Mouse (Mus musculus) right cerebral cortex, postnatal 4 days (tissue): ENCODE results near the gene Pard3.

ENCODE experiments used
- DNase-seq: peaks from one replicate; pipeline ENCODE4 v3.0.0-alpha.2; 2022

Pard3 gene

DNA sequence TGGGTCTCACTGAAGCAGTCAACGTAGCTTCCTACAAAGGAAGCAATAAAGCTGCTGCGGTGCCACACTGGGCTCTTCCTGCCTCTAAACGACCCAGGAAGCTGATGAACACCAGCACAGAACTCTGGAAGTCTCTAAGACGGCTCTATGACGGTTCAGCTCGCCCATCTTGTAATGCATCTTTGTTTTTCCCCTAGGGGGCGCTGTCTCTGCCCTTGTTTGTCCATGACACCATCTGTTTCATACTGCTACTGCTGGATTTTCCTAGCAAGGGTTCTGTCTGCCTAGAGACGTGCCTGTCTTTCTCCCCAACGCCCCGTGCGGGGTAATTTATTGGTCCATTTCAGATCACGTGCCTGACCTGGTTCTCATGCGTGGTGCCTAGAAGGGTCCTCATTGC lies 188.3 kb downstream of the Pard3 start:
- DNase-seq, result no peak

DNA sequence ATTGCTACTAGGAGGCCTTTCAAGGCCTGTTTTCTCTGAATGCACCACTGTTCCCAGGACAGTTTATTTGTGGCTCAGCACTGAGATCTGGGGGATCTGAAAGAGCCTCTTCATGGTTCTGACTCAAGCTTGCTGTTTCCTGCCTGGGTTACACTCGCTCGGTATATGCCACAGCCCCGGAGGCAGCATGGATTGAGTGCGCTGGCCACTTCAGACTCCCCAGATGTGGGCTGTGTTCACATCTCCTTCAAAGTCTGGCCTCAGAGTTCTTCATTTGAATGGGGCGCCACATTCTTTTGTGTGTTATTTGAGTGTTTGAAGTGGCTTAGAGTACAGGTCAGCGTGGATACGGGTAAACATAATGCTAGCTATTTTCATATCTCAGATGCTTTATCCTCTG lies 190.9 kb downstream of the Pard3 start:
- no peak for DNase-seq

DNA sequence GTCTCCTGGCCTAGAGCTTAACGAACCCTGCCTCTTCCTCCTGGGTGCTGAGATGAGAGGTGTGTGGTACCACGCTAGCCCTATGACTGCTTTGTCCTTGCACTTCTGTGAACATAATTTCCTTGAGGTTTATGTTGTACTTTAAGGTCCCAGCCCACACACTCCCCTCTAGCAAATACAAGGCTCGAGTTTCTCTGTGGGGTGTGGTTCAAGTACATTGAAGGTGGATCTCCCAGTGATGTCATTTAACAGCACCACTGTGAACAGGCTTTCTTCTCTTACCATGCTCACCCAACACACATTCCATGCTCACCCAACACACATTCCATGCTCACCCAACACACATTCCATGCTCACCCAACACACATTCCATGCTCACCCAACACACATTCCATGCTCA lies 193.4 kb downstream of the Pard3 start:
- no peak for DNase-seq

DNA sequence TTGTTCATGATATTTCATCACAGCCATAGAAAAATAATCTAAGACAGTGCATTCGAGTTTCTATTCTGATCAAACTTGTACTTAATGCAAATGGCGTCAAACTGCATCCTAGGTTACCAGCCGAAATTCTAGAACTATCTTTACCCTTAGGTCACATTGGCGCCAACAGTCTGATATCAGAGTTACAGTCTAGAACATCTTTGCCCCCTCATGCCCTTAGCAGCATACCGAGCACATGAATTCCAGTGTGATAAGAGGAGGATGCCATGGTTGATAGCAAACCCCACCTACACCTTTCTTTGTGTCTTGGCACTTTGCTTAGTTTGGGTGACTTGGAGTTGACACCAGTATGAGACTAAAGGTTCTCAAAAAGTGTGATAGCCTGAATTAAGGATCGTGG lies 197.4 kb downstream of the Pard3 start:
- DNase-seq, result no peak

DNA sequence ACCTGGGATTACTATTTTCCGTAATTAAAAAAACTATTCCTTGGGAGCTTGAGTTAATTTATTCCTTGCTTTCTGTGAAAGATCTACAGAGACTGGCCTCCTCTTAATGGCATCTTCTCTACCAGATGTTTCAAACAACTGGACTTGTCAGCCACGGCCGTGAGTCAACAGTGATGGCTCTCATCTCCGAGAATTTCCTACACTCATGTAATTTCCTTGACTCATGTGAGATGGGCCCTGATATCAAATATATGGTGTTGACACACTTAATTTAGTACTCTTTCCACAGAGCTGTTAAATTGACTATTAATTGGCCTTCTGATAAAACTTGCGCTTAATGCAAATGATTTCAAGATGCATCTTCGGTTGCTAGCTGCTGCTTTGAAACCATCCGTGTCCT lies 198.3 kb downstream of the Pard3 start:
- no peak for DNase-seq

DNA sequence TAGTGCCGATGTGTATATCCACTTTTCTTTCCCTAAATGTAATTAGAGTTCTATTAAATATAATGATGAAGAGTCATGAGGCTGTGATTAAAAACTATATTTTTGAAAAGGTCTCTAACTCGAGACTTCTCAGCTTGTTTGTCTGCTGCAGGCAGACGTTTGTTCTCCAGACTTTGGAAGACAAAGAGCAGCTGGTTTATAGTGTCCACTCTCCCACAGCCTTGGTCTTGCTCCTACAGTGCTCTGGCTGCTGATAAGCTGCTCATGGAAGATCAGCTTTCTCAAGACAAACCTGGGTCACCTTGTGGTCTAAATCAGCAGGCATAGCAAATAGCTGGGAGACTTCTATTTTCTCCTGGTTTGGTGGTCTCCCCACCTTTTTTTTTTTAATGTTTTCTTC lies 198.7 kb downstream of the Pard3 start:
- DNase-seq, result no peak

DNA sequence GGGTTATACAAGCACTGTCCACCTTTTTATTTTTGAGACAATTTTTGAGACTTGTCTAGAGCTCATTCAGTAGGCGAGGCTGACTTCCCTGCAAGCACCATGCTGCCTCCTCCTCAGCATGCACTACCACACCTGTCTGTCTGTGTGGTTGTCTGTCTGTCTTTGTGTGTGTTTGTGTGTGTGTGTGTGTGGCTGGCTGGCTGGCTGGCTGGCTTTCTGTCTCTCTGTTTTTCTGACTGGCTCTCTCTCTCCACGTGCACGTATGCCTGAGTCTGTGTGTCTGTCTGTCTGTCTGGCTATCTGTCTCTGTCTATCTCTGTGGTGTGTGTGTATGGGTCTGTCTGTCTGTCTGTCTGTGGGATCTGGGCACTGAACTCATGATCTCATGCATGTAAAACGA lies 199.2 kb downstream of the Pard3 start:
- no peak for DNase-seq

DNA sequence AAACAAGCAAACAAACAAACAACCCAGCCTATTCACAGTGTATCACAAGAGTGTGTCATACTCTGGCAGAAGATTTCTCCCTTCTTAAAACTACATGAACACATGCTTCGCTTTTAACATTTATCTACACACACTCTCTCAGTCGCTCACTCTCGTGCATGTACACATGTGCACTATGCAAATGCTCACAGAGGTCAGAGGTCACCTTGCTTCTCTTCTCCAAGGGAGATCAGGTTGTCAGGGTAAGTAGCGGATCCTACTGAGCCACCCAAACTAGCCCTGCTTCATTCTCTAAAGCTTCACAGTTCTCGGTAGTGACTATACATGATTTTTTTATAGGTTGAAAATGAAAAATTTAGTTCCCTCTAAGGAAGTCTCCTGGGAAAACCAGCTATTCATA lies 199.8 kb downstream of the Pard3 start:
- DNase-seq, result no peak

DNA sequence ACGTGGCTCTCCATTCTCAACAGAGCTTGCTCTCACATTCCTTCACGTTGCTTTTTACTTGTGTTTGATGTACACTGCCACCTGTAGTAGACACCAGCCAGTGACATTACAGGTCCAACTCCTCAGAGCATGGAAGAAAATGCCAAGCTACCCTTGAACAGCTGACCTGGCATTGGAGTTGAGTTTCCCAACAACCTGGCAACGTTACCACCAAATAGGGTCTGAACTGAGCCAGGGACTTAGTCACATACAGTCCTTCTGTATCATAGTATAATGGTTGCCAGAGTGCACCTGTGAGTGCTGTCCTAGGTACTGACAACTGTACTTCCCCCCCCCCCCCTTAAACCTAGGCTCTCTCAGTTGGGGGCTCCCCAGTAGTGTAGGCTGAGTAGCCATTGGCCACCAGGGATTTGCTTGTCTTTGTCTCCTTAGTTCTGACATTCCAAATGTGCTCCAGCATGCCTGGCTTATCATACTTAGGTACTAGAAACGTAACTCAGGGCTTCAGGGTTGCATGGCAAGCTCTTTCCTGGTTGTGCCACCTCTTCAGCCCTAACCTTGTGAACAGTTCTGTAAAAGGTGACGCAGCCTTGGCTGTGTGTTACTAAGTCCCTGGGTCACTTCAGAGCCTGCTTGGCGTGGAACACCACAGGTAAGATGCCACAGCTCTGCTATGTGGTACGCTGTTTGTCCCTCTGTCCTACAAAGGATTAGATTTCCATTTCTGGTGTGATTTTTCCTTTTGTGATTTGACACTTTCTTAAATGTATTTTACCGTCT lies 201.2 kb downstream of the Pard3 start:
- DNase-seq, result no peak

DNA sequence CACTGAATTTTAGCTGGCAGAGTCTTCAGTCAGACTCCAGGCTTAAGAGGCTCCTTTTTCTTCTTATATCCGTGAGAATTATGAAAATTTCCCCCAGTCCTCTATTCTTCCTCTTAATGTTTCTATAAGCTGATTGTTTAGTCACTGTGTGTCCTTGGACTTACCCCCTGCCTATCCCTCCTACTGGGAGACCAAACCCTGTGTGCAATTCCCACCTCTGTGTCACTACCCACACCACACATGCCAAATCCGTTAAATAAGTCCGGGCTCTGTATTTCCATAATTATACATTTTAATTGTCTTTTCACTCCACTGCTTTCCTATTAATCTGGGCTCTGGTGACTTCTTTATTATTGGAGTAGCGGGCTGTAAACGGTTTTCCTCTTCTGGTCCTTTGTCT lies 203.1 kb downstream of the Pard3 start:
- DNase-seq, result no peak

DNA sequence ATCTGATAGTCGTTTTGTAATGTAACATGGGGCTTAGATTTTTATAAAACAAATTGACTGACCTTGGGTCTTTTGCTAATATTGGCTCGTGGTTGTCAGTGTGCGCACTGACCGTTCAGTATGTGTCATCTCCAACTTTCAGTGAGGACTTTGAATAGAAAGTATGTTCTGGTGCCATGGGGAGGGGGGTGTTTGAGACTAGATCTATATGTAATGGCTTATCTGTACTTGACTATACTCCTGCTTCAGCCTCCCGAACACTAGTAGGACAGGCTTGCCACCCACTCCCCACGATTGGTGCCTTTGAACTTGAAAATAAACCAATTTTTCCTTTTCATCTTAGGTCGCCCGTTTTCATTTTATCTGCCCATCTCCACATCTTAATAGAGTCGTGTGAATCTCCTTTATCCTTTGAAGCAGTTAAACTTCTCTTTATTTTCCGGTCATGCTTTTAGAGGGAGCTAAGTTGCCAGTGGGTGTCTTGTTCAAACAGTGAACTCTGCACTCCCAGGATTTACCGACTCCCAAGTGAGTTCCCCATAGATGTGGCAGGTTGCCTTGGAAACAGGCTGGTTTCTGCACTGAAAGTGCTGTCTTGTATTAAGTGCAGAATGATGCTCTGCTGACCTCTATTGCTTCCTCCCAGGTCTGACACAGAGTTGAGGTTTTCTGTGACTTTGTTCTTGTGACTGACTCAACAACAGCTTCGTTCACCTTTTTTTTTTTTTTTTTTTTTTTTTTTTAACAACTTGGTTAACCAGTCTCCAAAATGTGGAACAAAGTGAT lies 204.7 kb downstream of the Pard3 start:
- peak; percentile 20 for DNase-seq

DNA sequence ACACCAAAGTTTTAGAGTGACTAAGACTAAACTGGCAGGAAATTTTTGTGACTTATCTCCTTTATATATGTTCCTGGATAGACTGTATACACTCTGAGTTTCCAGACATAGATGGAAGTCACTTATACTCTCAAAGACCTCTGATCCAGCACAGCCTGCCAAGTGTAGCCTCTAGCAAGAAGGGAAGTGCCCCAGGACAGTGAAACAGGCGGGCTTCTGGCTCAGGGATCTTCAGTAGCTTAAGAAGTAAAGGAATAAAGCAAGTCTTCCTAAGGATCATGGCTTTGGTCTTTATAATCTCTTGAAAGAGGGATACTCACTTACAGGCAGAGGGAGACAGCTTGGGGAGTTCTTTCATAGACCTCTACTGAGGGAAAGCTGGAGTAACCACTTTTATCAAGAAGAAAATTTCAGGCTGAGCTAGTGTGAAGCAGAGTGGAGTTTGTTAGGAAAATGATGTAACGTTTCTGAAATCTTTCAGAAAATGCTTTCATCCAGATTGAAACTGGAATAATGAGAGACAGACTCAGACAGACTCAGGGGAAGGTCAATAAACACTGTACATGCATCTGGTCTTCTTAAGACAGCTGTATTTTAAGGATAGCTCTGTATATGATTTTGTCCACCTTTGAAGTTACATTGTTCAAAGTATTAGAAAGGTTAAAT lies 205.5 kb downstream of the Pard3 start:
- no peak for DNase-seq

DNA sequence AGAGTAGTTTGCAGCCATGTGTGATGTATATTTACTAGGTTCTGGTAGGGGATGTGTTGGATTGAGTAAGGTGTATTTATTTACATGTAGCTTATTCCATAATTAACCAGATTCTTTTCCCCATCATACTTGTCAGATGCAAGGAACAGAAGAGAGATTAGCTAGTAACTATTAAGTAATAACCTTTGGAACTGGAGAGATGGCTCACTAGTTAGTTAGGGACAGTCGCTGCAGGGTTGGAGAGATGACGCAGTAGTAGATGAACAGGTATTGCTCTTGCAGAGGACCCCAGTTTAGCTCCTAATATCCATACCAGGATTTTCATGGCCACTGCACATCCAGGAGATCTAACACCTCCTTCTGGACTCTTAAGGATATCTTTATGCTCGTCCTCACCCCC lies 207.5 kb downstream of the Pard3 start:
- DNase-seq, result no peak

DNA sequence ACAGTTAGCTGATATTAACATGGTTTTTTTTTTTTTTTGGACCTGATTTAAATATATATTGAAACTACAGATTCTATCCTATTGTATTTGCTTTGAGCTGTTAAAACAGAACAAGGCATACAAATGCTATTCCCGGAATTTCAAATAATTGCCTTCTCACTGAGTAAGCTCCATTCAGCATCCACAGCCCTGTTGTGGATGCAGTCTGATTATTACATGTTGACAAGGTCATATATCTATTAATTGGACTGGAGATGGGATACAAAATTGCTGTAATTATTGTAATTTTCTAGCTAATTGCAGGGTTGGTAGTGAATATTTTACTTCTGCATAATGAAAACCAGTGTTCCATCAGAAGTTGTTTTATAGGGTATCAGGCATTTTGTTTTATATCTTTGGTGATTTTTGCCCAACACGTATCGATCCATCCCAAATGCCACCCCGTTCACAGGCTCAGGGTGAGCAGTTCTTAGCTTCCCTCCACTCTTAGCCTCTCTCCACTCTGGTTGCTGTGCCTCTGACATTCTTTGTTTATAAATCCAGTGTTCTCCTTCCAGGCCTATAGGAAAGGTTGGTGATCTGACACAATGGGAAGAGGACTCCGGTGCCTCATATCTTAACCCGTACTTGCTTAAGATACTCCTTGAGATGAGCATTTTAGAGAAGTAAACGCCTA lies 216.7 kb downstream of the Pard3 start:
- DNase-seq, result no peak

DNA sequence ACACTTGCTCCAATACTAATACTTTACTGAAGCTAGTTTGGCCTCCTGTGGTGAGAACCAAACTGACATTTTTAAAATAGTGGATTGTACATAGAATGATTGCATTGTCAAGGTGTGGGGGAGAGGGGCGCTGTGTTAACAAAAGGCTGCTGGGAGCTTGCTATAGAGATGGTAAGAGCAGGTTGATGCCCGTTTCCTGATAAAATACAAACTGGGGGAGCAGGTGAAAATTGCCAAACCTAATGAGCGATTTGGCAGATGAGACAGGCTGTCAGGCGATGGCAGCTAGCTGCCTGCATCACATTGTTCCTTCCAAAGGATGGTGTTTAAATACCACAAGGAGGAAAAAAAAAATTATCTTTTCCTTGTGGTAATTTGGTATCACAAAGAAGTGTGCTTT lies 217.3 kb downstream of the Pard3 start:
- DNase-seq, result no peak

DNA sequence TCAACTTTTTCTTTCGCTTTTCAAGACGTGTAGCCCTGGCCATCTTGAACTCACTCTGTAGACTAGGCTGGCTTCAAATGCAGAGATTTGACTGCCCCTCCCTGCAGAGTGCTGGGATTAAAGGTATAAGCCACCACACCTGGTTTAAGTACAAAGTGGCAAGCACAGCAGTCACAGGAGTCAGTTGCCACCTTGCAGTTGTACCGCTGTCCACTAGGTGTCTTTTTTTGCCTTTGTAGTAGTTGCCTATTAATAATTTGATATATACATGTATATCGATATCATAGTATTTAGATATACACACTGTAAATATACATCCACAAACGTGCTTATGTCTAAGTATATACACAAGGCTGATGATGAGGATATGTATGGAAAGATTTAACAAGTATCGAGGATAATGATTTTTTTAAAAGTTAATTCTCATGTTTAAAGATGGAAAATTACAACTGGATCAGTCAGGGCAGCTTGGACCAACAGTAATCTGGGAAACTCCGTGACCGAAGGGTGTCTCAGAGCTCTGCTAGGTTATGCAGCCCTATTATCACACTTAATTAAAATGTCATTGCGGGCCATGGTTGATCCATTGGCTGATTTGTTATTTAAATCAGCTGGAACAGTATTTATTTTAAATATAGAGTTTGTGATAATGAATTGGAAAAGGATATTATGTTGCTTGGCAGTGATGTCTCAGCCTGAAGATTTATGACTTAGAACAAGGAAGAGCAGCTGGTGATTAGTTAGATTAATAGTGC lies 220.9 kb downstream of the Pard3 start:
- DNase-seq, result no peak

DNA sequence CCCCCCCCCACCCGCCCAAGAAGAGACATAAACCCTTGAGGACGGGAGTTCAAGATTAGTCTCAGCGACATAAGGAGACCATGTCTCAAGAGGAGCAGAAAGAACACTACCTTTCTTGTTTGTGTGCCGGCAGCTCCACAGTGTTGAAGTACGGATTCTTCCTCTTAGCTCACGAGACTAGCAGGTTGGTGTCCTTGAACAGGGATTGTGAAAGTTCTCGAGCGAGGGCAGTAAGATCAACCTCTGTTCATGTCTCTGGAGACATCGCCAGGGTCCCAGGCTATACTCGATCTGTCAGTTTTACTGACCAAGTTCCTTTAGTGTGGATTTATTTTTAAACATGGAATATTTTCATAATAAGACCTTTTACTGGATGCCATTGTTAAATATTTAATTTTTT lies 224.1 kb downstream of the Pard3 start:
- DNase-seq, result no peak

DNA sequence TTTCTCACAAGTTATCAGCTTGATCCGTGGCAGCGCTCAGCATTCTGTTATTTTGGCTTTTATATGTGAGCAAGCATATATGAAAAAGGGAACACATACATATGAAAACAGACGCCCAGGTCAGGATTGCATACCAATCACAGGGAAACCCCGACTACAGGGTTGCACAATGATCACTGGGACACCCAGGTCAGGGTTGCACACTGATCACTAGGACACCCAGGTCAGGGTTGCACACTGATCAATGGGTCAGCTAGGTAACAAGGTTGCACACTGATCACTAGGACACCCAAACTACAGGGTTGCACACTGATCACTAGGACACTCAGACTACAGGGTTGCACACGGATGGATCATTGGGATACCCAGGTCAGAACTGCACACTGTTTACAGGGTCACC lies 228.6 kb downstream of the Pard3 start:
- DNase-seq, result no peak

DNA sequence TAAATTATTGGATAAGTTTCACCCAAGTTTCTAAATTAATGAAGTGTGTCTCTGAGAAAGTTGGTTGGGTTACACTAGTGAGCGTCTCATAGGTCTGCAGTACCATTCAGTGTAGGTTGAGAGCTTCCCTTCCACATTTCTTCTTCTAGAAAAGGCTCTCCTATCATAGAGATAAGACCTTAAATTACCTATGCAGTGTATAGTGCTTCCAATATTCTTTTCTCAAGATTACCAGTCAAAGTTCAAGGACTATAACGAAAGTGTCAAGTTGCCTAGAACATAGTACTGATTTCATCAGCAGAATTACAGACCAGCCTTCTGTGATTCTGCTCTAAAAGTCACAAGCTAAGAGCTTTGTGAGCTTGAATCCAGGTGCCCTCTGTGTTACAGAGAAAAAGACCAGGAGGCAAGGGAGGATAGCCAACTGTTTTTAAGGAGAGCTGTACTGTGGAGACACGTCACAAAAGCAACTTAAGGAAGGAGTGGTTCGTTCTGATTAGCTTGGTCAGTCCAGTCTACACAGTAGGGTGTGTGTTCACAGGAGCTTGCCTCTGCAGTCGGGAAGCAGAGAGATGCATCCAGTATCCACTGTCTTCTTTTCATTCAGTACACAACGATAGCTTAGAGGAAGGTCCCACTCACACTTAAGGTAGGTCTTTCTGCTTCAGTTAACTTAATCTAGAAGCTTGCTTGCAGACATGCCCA lies 229.5 kb downstream of the Pard3 start:
- DNase-seq, result no peak

DNA sequence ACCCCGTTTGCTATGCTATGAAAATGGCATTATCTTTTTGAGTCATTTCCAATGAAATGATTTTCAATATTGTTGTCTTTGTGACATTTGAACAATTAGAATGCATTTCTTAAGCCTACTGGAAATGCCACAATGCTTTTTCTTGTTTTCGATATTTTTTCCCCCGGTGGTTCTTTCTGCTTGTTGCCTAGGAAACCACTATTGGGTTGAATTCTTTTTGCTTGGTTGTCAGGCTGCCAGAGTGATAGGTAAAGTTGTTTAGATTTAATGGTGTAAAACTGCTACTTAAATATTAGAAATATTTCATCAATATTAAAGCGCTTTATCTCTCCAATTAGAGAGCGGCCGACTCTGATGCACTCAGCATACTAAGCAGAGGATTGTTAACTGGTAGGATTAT lies 230.4 kb downstream of the Pard3 start:
- no peak for DNase-seq

DNA sequence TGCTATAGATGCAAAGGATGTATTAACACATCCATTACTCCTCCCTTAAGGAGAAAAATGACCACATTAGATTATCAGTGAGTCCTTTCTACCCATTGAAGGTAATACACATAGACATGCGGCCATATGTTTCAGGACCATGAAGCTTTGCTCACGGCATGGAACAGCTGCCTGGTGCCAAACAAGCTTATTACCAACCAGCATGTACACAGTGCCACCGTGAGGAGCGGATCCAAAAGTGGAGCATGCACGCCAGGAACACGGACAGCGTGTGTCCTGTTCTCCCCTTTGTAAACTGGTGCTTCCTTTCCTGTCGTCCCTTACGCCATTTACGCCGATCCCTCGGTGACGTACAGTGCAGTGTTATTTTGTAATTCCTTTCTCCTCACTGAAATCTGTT lies 232.2 kb downstream of the Pard3 start:
- no peak for DNase-seq

DNA sequence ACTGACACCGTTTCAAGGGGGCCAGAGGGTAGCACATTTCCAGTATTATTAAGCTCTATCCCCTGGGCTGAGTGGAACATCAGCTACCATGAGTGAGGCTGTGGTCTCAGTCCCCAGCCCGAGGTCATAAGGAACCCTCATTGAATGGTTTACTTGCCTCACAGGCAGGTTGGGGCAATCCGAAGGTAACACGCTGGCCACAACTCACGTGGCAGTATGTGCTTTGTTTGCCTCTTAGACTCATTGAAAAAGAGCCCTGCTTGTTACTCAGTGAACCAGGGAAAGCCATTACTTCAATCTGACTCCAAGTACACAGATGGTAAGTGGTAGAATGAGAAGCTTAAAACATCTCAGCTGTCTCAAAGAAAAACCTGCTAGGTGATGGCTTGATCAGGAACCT lies 236.8 kb downstream of the Pard3 start:
- no peak for DNase-seq
